Mouse (Mus musculus) adrenal gland, adult 18-20 months (tissue): ENCODE results near the gene Trpm1. TPM values are rescaled to one million over a fixed set of nuclear protein-coding genes. Genes with fewer than 3 reads are reported as not detected.
A peak's percentile ranks its signal among the peaks of the same experiment; 100 is the strongest.
"Not testable (repeated sequence)": the region's sequence is repeated elsewhere in the genome, so short reads cannot be mapped to it uniquely, and the experiment has no call there.

Experiments used
- DNase-seq, 2 experiments: peaks; one replicate each; pipeline ENCODE4 v3.0.0; 2021 to 2022; ENCODE audit warnings: low spot score in 2 of 2
- long read RNA-seq, 2 experiments: library from polyadenylated mRNA; stranded (forward); transcript quantifications; one replicate each; pipeline ENCODE4 v2.0.0; 2021
- total RNA-seq, 2 experiments: library from RNA; stranded (reverse); gene quantifications; 1 replicate in 1 of 2; 2 replicates in 1 of 2; pipeline ENCODE4 v1.2.3; 2021

Gene Trpm1
- under 1 TPM in 1 of 2 experiments, not detected in 1; 0.10 TPM for total RNA-seq
- long read RNA-seq, experiment 1, result 0 reads
- long read RNA-seq, experiment 2, result 0 reads

- DNase-seq, result no peak
Observed at GRCm38 (mm10) chr7:64153535-64153934, at the start of gene Trpm1. TSS of gene Trpm1 (plus strand) at chr7:64153835.

- DNase-seq, result no peak
Observed at GRCm38 (mm10) chr7:64122131-64122715, 31.4 kb upstream of the Trpm1 start.

DNA sequence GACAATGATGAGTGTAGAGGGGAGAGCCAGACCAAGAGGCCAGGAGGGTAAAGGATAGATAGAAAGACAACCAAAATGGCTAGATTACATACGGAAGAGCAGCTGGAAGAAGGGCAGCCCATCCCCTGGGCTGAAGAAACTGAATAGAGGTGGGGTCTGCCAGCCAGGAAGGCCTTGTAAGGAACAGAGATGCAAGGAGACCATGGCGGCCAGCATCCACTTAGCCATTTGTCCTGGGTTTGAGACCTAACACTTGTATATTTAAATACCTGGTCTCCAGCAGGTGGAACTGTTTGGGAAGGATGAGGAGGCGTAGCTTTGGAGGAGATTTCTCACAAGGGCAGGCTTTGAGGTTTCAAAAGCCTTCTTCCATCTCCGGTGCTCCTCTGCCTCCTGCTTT is 29.9 kb upstream of the Trpm1 start:
- no peak for DNase-seq

DNA sequence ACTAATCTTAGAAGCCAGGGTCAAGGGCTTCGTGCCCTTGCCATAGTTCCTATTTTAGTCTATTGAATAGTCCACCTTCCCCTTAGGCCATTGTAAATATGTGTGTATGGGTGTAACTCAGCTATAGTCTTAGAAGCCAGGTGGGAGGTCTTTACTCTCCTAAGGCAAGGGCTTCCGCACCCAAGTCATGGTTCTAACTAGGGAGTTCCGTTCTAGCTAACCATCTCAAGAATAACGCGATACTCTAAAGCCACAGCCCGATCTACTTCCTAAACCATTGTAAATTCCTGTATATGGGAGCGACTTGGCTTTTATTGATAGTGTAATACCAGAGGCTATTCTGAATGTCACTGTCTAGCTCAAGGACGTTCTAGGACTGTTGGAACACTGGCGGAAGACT is 27.6 kb upstream of the Trpm1 start:
- not testable (repeated sequence) for DNase-seq

- DNase-seq, result no peak
Observed at GRCm38 (mm10) chr7:64139866-64140265, 13.8 kb upstream of the Trpm1 start.

DNA sequence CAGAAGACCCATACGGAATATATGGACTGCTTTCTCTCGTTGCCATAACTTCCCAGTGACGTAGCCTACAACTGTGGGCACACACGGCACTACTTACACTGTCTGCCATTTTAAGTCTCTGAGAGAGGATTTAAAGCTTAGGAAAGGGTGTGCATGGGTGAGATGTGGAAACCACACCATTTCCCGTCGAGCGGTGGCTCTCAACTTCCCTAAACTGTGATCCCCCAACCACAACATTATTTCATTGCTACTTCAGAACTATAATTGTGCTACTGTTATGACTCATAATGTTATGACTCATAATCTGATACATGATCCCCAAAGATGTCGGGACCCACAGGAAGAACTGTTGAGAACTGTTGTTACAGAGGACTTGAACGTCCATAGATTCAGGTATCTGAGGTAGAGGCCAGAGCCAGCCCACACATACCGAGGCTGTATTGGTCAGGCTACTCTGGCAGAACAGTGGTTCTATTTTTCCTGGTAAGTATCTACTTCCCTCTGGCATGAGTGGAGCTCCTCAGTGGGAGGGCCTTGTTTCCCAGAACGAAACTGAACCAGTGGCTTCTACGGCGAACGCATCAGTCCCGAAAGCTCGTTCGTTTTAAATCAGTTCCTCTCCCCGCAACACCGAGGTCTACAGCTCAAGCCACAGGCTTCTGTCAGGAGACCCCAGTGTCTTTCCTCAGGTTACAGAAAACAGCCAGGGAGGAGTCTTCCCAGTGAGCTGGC is 12.2 kb upstream of the Trpm1 start:
- DNase-seq, result no peak

GRCm38 (mm10) chr7:64149337-64149736 is 4.3 kb upstream of the Trpm1 start:
- DNase-seq, result no peak

- peak in 1 of 2 experiments; percentile 17 for DNase-seq
Observed at GRCm38 (mm10) chr7:64149747-64150146, 3.9 kb upstream of the Trpm1 start.

GRCm38 (mm10) chr7:64150436-64151080 is 3.1 kb upstream of the Trpm1 start:
- DNase-seq, result peak in 1 of 2 experiments; percentile 17

GRCm38 (mm10) chr7:64155226-64155625 is 1.6 kb downstream of the Trpm1 start:
- DNase-seq, result peak in 1 of 2 experiments; percentile 23

DNA sequence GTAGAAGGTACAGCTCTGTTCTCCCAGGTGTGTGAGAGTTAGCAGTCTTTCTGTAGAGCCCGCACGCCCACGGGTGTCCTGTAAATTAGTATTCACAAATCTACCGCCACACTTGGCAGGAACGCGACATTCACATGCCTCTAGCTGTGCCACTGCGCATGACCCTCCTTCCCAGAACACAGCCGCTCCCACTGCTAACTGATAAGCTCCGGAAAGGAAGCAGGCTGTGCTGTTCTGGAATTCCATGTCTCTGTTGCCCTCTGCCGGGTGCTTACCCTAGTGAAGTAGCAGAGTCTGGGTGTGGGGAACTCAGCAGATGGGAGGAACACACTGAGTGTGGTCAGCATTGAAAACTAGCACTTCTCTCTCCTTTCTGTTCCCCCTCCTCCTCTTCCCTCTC is 2.1 kb downstream of the Trpm1 start:
- DNase-seq, result peak; percentile 66 to 72

DNA sequence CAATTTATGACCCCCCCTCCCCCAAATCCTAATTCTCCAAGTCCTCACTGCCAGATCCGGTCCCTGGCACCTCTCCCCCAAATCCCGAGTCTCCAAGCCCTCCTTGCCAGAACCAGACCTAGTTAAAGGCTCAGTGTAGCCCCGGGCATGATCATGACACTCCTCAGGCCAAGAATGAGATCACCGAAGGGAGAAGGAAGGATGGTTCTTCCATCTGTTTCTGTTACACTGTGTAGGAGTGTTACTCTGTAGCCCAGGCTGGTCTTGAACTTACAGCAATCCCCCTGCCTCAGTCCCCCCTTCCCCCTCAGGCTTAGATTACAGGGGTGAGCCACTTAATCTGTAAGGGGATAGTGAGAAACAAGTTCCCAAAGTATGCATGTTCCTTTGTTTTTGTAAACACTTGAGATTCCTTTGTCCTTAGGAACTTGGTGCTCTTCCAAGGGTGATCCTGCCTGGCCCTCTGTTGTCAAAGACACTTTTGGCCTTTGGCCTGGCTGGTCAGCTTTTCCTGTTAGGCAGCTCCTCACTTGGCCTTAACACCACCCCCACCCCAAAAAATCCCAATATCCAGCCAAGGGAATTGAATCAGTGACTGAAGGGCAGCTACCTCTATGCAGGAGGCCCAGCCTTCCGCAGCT is 2.8 kb downstream of the Trpm1 start:
- peak in 1 of 2 experiments; percentile 23 for DNase-seq

DNA sequence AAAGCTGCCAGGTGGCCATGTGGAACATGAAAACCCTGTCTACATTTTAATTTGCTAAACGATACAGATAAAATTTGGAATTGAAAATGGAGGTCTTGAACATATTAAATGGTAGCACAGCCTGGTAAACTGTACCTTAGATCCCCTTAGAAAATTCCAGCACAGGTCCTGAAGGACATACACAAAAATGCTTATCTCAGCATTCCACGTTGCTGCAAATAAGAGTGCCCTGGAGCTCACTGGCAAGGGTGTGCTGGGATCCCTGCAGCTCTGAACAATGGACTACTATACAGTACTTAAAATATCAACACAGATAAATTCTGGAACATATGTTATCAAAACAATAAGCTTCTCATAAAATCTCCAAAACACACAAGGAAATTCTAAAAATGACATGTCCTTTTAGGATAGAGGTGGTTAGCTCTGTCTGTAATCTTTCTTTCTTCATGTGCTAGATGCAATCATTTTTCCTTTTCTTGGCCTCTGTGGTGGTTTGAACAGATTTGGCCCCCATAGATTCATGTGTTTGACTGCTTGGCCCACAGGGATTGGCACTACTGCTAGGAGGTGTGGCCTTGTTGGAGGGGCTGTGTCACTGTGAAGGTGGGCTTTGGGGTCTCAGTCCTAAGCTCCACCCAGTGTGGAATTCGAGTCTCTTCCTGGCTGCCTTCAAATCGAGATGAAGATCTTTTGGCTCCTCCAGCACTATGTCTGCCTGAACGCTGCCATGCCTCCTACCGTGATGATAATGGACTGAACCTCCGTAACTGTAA is 3.5 kb downstream of the Trpm1 start:
- DNase-seq, result no peak

DNA sequence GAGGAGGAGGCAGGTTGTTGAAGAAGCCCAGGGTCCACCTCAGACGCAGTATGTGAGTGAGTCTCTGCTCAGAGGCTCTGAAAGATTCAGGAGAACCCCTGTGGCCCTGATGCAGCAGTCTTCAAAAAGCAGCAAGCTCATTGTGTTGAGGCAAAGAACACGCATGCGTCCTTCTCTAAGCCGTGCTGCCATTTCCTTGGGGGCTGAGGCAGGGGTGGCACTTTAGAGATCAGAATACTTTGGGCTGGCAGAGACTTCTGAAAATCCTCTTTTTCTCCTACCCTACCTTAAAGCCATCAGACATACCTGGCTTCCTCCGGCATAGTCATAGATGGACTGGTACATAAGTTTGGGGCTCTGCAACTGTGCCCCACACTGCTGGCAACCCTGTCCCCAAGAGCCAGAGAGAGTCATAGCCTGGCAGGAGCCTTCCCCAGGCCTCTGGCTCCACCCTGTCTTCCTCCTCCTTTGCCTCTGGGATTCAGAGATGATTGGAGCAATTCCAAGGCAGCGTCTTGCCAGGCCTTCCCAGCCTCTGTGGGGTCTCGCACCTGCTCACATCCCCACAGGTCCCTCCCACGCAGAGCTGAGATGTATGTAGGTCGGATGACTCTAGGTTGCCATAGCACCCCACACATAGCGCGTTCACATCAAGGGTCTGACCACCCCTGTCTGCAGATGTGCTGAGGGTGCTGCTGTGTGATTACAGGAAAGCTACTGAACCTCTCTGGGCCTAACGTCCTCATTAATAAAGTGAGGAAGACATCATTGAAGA is 4.8 kb downstream of the Trpm1 start:
- DNase-seq, result peak in 1 of 2 experiments; percentile 13

DNA sequence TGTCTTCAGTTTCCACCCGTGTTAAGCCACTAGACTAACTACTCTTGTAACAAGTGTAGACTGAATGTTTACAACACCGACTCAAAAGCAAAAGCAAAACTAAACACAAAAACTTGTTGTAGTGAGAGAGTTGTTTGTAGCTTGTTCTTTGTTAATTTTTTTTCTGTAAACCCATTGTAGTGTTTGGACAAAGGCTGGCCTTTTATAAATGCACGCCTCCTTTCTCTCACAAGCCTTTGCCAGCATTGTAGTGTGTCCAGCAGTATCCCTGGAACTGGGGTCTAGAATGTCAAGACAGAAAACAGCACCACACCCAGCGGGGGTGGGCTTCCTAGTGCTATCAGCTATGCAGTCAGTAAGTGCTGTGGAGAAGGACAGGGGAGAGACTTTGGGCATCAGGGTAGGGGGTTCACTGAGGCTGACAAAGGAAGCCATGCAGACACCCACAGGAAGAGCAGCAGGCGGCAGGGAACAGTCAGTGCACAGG is 5.5 kb downstream of the Trpm1 start:
- peak in 1 of 2 experiments; percentile 16 for DNase-seq

- peak in 1 of 2 experiments; percentile 15 for DNase-seq
Observed at GRCm38 (mm10) chr7:64159612-64160591, 6.3 kb downstream of the Trpm1 start.

GRCm38 (mm10) chr7:64160737-64161470 is 7.3 kb downstream of the Trpm1 start:
- DNase-seq, result peak in 1 of 2 experiments; percentile 10

GRCm38 (mm10) chr7:64161990-64162389 is 8.4 kb downstream of the Trpm1 start:
- no peak for DNase-seq
